Mouse (Mus musculus) retina, embryonic 14.5 days (tissue): ENCODE results near the gene Pdgfa.

Source experiments
- DNase-seq: peaks from one replicate; pipeline ENCODE4 v3.0.0-alpha.2; 2015; ENCODE audit warnings: low spot score

The Pdgfa gene

GRCm38 (mm10) chr5:138997171-138997788 lies at the start of gene Pdgfa:
Gene Pdgfa, minus strand, starts transcription at chr5:138997370.
- peak; percentile 82 for DNase-seq

DNA sequence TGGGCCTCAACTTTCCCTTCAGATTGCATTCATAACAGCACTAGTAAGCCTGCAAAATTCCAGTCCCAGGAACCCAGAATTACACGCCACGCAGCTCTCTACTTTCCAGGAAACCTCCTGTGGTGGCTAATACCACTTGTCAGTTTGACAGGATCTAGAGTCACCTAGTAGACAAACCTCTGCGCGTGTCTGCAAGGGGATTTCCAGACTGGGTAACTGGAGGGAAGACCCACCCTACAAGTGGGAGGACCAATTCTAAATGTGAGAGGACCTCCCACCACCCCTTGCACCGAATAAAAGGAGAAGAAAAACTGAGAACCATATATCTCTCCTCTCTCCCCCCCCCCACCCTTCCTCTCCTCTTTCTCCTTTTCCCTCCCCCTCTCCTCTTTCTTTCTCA lies 49.5 kb upstream of the Pdgfa start:
- no peak for DNase-seq

- DNase-seq, result no peak
These were observed 46.4 kb upstream of the Pdgfa start for GRCm38 (mm10) chr5:139043546-139043945.

DNA sequence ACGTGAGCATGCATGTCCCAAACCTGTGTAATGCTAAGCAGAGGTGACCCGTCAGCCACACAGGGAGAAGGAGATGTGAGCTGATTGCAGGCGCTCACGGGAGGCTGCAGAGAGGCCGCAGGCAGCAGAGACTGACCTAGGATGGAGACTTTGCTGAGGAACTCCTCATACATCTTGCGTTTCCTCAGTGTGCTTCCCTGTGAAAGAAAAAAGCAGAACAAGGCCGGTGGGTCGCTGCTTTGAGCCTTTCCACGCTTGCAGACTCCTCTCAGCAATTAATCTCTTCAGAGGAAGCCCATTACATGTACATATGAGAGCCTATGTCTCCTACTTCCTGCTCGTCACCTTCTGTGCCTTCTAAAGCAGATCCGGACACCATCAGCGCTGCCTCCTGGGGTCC lies 45.1 kb upstream of the Pdgfa start:
- DNase-seq, result no peak

GRCm38 (mm10) chr5:139035171-139035570 lies 38.0 kb upstream of the Pdgfa start:
- no peak for DNase-seq

DNA sequence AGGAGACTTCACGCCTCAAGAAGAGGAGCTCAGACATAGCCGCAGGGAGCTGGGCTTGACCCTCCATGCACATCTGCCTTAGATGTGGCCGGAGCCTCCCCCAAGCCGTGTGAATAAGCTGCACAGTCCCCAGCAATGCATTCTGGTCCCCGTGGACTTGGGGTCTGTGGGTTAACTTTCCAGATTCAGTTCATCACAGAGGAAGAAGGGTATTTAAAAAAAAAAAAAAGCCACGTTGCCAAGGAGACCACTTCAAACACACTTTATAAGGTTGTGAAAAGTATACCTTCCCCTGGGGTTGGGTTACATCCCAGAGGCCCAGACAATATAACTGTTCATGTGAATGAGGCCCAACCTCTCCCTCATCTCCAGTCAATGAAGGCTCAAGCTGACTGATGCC lies 37.6 kb upstream of the Pdgfa start:
- DNase-seq, result no peak

DNA sequence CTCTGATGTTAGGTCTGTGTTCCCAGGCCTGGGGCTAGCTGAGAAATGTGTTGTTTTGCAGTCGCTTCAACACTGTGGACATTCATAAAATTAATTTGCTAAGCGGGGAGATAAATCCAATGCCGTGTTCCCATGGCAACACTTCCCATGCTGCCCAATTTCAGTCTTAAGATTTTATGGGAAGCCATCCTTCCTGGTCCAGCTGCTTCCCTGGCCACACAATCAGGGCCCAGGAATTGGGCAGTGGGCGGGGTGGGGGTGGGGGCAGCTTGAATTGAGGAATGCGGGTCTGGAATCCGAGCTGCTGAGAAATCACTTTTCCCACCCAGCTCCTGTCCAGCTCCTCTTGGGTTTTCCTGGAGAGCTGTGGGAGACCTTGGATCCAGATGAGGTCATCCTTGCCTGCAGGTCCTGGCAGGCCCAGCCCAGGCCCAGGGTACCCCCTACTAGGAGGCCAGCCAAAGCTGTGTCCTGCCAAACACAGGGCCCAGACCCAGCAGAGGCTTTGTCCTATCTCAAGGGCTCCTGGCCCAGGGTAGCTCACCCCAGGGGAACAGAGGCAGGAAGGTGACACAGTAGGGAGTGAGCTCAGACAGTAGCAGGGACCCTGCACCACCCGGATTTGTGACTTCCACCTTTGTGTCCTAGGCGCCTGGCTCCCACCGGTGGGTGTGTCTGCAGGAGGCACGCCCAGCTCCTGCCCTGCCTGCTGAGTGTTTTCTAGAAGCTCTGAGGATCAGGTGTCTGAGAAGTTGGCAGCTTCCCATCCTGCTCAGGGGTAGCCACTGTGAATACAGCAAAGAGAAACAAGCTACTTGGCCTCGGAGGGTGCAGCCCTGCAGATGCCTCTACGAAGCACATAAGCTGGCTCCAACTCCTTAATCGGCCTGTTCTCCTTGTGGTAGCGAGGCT lies 36.5 kb upstream of the Pdgfa start:
- DNase-seq, result no peak

GRCm38 (mm10) chr5:139027603-139028002 lies 30.4 kb upstream of the Pdgfa start:
- peak; percentile 13 for DNase-seq

GRCm38 (mm10) chr5:139024351-139025105 lies 27.4 kb upstream of the Pdgfa start:
- no peak for DNase-seq

- no peak for DNase-seq
These were observed 23.4 kb upstream of the Pdgfa start for GRCm38 (mm10) chr5:139020595-139020994.

DNA sequence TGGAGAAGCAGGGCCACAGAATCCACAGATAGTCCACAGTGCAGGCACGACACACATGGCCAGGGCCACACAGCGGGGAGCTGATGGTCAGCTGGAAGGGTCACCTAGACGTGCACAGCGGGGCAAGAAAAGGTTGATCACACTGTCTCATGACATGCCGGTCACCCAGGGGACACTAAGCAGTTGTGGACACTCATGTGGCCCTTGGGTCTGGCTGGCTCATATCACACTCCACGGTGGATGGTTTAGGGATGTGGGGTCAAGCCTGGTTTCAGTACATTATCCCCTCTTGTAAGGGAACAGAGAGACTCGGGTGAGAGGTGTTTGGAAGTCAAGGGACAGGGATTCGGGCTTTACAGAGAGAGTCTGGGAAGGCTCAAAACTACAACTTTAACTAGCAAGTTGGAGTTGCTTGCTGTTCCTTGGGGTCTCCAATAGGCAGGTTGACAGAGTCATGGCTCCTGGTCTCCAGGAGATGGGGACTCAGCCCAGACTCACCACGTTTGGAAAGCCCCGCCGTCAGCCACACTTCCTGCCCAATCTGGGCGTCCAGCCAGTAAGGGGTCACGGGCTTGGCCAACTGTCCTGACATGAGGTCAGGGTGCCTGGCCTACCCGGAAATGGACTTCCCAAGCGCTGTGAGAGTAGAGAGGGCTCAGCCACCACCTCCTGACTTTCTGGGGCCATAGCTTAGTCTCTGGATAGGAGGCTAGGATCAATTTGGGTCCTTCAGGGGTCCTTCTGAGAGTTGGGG lies 20.4 kb upstream of the Pdgfa start:
- DNase-seq, result no peak

GRCm38 (mm10) chr5:139015097-139015496 lies 17.9 kb upstream of the Pdgfa start:
- DNase-seq, result no peak

GRCm38 (mm10) chr5:139010649-139011048 lies 13.5 kb upstream of the Pdgfa start:
- DNase-seq, result no peak

DNA sequence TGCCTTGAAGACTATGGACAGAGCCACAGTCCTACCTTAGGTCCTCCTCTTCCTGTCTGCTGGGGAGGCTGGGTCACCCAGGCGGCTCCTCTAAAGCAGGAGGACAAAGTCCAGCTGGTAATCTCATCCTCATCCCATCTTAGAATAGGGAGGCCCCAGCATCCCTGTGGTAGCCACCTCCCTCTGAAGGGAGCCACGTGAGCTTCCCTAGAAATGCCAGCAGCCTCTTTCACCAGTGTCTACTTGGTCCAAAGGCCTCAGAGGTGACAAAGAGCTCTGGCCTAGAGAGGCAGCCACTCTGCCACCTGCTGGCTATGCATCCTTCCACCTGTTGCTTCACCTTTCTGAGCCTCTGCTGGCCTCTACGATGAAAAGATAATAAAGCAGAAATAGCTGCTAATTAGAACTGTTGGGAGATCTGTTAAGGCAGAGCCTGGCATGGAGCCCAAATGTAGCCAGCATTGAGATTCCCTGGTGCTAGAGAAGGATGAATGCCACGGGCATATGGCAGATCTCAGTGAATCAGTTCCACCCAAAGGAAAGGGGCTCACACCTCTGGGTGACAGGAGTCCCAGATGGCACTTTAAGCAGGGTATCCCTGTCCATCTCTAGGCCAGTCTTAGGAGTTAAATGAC lies 10.1 kb upstream of the Pdgfa start:
- DNase-seq, result peak; percentile 40

DNA sequence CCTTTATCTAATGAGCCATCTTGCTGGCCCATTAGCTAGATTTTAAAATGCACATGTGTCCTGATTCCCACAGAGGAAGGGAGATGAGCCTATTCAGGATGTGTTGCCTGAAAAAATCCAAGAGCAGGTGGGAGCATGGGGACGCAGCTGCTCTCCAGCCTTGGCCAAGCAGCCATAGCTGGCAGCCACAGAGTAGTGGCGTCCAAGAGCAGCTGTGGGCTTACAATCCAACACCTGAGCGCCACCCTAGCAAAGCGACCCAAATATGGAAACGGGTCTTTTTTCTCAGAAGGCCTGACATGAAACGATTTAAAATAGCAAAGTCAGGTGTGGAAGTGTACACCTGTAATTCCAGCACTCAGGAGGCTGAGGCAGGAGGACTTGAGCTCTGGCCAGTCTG lies 7.4 kb upstream of the Pdgfa start:
- no peak for DNase-seq

GRCm38 (mm10) chr5:138999716-139000115 lies 2.5 kb upstream of the Pdgfa start:
- no peak for DNase-seq

GRCm38 (mm10) chr5:138997936-138998580 lies 888 bp upstream of the Pdgfa start:
- peak; percentile 21 for DNase-seq

- DNase-seq, result peak; percentile 57
These were observed 672 bp downstream of the Pdgfa start for GRCm38 (mm10) chr5:138996322-138997073.

GRCm38 (mm10) chr5:138995721-138996311 lies 1.4 kb downstream of the Pdgfa start:
- peak; percentile 76 for DNase-seq
